Mouse (Mus musculus) G1E (cell line): ENCODE measurements around the gene Mrps12. TPM values are rescaled to one million over a fixed set of nuclear protein-coding genes. Genes with fewer than 3 reads are reported as not detected.

Source experiments
- ATAC-seq: 2 replicates; pipeline ENCODE4 v1.8.0; 2016; ENCODE audit warnings: mild to moderate bottlenecking; ENCODE audit not compliant: insufficient number of reproducible peaks, poor library complexity, low FRiP score, severe bottlenecking; ENCODE audit errors: extremely low read depth
- DNase-seq: peaks from one replicate; pipeline ENCODE4 v3.0.0; 2012; ENCODE audit warnings: low spot score
- H3K27me3 ChIP-seq: 2 replicates; pipeline ENCODE4 v1.6.1; 2012; ENCODE audit warnings: mild to moderate bottlenecking, low read length, inconsistent platforms; ENCODE audit not compliant: insufficient read depth
- H3K36me3 ChIP-seq: replicated peaks from 2 replicates; pipeline ENCODE3; 2012; ENCODE audit warnings: mild to moderate bottlenecking, inconsistent platforms
- H3K4me1 ChIP-seq: 2 replicates; pipeline ENCODE4 v1.6.1; 2012; ENCODE audit warnings: low read depth, low read length, inconsistent platforms, mixed read lengths; ENCODE audit not compliant: insufficient read depth
- H3K4me3 ChIP-seq: 2 replicates; pipeline ENCODE4 v1.5.1; 2012; ENCODE audit warnings: low read depth, mild to moderate bottlenecking, inconsistent platforms, low read length, moderate library complexity, mixed read lengths
- H3K9me3 ChIP-seq: replicated peaks from 2 replicates; pipeline ENCODE4 v1.6.1; 2012; ENCODE audit warnings: inconsistent platforms
- CTCF ChIP-seq: IDR thresholded peaks from 2 replicates; pipeline ENCODE4 v1.5.1; 2012; ENCODE audit warnings: low read depth, low read length, inconsistent platforms, mixed read lengths
- GATA1 ChIP-seq: IDR thresholded peaks from 2 replicates; pipeline ENCODE4 v1.6.1; 2012; ENCODE audit warnings: borderline replicate concordance, low read length, inconsistent platforms, mixed read lengths
- GATA2 ChIP-seq: IDR thresholded peaks from 2 replicates; pipeline ENCODE4 v1.6.1; 2012; ENCODE audit warnings: low read depth, low read length, inconsistent platforms, borderline replicate concordance
- POLR2AphosphoS5 ChIP-seq: IDR thresholded peaks from 2 replicates; pipeline ENCODE4 v1.6.1; 2012; ENCODE audit warnings: low read depth, low read length, inconsistent platforms; ENCODE audit not compliant: insufficient replicate concordance
- TAL1 ChIP-seq: conservative IDR thresholded peaks from 2 replicates; pipeline ENCODE4 v1.6.1; 2012; ENCODE audit warnings: low read depth, low read length, inconsistent platforms, mixed read lengths
- polyA plus RNA-seq: library from polyadenylated mRNA; stranded (reverse); fragments of >175 nt; gene quantifications from 2 replicates; pipeline ENCODE4 v1.2.3, GENCODE M21; 2012
- total RNA-seq, 2 experiments: library from RNA; stranded (forward) in 1 of 2; stranded (reverse) in 1 of 2; fragments of 200-1000 nt in 1 of 2; fragments of >200 nt in 1 of 2; fragmentation: Nextera tagmentation in 1 of 2; gene quantifications; 2 replicates each; pipeline ENCODE4 v1.2.3; 2014 to 2017

Mrps12 gene
- total and polyA plus RNA-seq, 3 experiments: 12.3 to 217 (median 24.8) TPM

DNA sequence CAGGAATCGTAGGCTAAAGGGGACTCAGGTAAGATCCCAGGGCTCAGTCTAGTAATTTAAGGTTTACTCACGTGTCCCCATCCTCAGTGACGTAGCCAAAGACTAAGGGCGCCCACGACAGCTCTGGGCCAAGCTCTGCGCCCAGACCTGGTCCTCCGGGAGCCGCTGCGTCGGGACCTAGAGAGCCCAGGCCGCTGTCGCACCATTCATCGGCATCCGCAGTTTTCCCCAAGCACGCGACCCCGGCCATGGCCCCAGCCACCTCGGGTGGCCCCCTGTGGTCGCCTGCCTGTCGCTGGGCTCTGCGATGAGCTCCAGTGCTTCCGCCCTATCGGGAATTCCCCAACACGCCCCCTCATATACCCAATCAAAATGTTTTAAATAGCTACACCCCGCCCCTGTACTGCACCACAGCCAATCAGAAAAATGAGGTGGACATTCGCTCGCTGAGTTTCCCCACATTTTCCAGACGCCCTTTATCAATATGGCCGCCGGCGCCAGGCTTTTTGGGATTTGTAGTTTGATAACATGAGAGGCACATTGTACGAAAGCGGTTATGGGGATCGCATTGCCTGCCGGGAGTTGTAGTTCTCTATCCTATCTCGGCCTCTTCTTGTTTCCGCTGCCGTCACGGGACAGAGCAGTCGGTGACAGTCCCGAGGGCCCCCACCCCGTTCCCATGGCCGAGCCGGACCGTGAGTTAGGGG lies 24.7 kb upstream of the Mrps12 start, which contains the start of gene Sirt2:
Sirt2 (plus strand) TSS at position 563 of the 707 bp plus-strand sequence.
- Histone ChIP-seq H3K4me1 (peaks cover 44% of the 10 kb centered on the region), H3K4me3 (peak within 1 kb of the TSS; percentile 89), H3K9me3 (no peaks in the 10 kb centered on the region), H3K27me3 (no peaks in the 10 kb centered on the region), H3K36me3 (peaks cover 35% of the 10 kb centered on the region)
- DNase-seq (peak; percentile 99), ATAC-seq (peak; percentile 97)
- no peak for TF ChIP-seq POLR2AphosphoS5
- no peak for TF ChIP-seq GATA1
- no peak for TF ChIP-seq TAL1
- TF ChIP-seq CTCF: no peak
- no peak for TF ChIP-seq GATA2

DNA sequence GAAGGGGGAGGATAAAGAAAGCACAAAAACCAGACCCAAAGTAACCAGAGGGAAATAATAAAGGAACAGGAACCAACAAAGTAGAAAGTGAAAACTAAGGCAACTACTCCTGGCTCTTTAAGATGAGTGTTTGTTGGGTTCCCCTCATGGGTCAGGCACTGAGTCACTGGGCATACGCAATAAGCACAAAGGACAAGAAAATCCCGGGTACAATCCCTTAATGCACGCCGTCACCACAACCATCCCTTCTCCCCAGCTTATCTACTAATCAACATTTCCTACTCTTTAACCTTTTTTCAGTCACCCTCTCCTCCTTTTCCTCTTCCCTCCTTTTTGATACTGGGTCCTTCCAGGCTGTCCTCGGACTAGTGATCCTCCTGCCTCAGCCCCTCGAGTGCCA lies 23.6 kb upstream of the Mrps12 start:
- no peak for ATAC-seq
- Histone ChIP-seq H3K9me3 (no peaks in the 10 kb centered on the region), H3K36me3 (peaks cover 40% of the 10 kb centered on the region), H3K4me3 (peak overlapping the region; percentile 89; the same call in 1 of the 2 replicates), H3K27me3 (no peaks in the 10 kb centered on the region), H3K4me1 (peaks cover 39% of the 10 kb centered on the region)
- TF ChIP-seq GATA2 (no peak), POLR2AphosphoS5 (no peak), TAL1 (no peak), CTCF (no peak), GATA1 (no peak)
- DNase-seq: no peak

DNA sequence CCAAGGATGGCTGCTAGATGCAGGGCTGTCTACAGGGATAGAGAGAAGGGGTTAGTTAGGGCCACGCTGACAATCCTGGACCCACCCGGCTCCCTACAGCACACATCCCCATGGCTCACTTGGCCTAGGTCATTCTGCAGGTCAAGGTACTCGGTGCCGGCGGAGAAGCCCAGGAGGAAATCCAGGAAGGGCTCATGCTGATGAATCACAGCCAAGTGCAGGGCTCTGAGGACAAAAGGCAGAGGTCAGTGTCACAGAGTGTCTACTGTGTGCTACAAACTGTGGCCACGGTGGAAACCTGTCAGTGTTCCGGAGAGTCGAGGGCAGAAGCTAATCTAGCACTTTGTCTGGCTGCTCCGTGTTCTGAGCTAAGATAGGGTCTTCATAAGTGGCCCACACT lies 20.3 kb upstream of the Mrps12 start:
- Histone ChIP-seq H3K4me1 (peaks cover 19% of the 10 kb centered on the region), H3K27me3 (peaks cover 4% of the 10 kb centered on the region; the same call in 1 of the 2 replicates), H3K4me3 (no peak overlapping the region), H3K36me3 (peaks cover 59% of the 10 kb centered on the region), H3K9me3 (no peaks in the 10 kb centered on the region)
- TF ChIP-seq GATA2 (no peak), TAL1 (no peak)
- no peak for ATAC-seq
- no peak for DNase-seq

DNA sequence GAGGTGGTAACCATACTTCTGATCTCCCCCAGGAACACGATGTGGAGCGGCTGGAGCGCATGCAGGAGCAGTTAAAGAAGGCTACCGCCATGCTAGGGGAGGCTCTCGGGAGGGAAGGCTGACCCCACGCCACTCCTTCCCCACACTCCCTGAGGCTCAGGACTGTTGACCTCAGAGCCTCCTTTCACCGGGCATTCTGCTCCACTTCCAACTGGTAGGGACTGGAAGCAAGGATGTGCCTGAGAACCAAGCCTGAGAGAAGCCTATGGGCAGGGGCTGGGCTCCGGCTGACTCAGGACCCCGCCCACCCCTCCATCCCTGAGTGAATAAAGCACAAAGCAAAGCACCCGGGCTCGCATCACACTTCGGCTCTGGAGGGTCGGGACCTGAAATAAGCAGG lies 17.0 kb upstream of the Mrps12 start:
- Histone ChIP-seq H3K4me3 (no peak overlapping the region), H3K9me3 (no peaks in the 10 kb centered on the region), H3K4me1 (0 out of 2 replicates have a peak, but pooled peaks cover 5% of the 10 kb centered on the region), H3K27me3 (peaks cover 13% of the 10 kb centered on the region; the same call in 1 of the 2 replicates), H3K36me3 (peaks cover 64% of the 10 kb centered on the region)
- TF ChIP-seq CTCF: no peak
- no peak for TF ChIP-seq POLR2AphosphoS5
- TF ChIP-seq GATA1: no peak
- TF ChIP-seq GATA2: no peak
- TF ChIP-seq TAL1: no peak
- no peak for ATAC-seq
- no peak for DNase-seq

DNA sequence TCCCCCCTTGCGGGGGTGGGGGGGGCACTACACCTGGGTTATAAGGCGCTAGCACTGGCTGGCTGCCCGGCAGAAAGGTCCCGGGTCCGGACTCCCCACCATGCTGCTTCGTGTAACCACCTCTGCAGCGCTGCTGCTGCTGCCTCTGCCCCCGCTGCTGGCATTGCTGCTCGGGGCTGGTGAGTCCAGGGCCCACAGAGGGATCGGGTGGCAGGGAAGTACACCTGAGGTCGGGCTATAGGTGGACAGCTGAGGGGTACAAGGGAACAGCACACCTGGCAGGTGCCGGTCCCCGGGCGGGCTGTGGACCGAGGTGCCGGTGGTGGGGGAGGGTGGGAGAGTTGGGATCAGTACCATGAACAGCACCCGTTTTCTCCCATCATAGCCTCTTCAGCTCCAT lies 14.5 kb upstream of the Mrps12 start, which contains the start of gene Ccer2:
Ccer2 (plus strand) TSS at position 96 of the 400 bp plus-strand sequence.
- TF ChIP-seq POLR2AphosphoS5 (no peak), CTCF (no peak), TAL1 (no peak), GATA1 (no peak), GATA2 (no peak)
- peaks cover 60% of the 10 kb centered on the region for H3K36me3 ChIP-seq
- no peak for DNase-seq

DNA sequence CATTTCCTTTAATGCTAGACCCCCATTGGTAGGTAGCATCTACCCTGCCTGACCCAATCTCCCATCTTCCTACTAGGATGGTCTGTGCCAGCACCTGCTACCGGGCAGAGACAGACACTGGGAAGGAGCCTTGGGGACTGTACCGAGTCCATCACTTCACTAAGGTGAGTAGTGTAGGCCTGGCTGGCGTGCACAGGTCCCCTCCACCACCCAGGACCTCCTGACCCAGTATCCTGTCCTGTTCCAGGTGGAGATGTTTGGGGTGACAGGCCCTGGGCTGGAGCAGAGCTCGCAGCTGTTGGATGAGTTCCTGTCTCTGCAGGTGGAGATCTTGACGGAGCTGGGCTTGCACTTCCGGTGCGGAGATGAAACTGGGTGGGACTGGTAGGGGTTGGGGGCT lies 8.3 kb upstream of the Mrps12 start:
- Histone ChIP-seq H3K4me1 (peaks cover 2% of the 10 kb centered on the region; the same call in 1 of the 2 replicates), H3K36me3 (peaks cover 88% of the 10 kb centered on the region), H3K4me3 (no peak overlapping the region), H3K27me3 (no peaks in the 10 kb centered on the region), H3K9me3 (no peaks in the 10 kb centered on the region)
- DNase-seq: no peak
- TF ChIP-seq POLR2AphosphoS5 (no peak), CTCF (no peak), TAL1 (no peak), GATA1 (no peak), GATA2 (no peak)
- ATAC-seq: no peak

More for the DNA sequence above, 14.5 kb upstream of the Mrps12 start, which contains the start of gene Ccer2:
- H3K27me3 ChIP-seq: peaks cover 13% of the 10 kb centered on the region; the same call in 1 of the 2 replicates
- no peaks in the 10 kb centered on the region for H3K9me3 ChIP-seq
- H3K4me3 ChIP-seq: no peak within 1 kb of the TSS
- H3K4me1 ChIP-seq: peaks cover 7% of the 10 kb centered on the region; the same call in 1 of the 2 replicates
- no peak for ATAC-seq

DNA sequence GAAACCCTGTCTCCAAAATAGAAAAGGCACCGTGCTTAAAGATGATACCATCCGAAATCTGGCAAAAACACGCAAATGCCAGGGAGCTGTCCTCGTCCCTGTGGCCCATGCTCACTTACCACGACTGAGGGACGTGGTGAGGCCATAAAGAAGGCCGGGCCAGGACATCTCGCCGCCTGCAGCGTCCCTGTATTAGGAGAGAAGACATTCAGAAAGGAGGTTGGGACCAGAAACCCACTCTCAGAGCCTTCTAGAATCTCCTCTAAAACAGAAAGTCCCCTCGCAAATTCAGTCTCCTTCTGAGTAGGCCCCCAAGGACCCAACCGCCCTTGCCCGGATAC lies 282 bp downstream of the Mrps12 start:
- H3K4me3 ChIP-seq: peak overlapping the region; percentile 81
- no peaks in the 10 kb centered on the region for H3K9me3 ChIP-seq
- peaks cover 56% of the 10 kb centered on the region for H3K36me3 ChIP-seq
- ATAC-seq: no peak
- no peaks in the 10 kb centered on the region for H3K27me3 ChIP-seq
- H3K4me1 ChIP-seq: peaks cover 39% of the 10 kb centered on the region
- peak; percentile 26 for DNase-seq
- no peak for TF ChIP-seq GATA2
- no peak for TF ChIP-seq GATA1
- no peak for TF ChIP-seq TAL1
- TF ChIP-seq CTCF: no peak
- no peak for TF ChIP-seq POLR2AphosphoS5
